Mouse (Mus musculus): Measurements from ENCODE around the gene Boc. TPM values are rescaled to one million over a fixed set of nuclear protein-coding genes. Genes with fewer than 3 reads are reported as not detected.
A peak's percentile ranks its signal among the peaks of the same experiment; 100 is the strongest.

Gene Boc
- total and polyA plus RNA-seq, 2 experiments = 0.16 to 0.18 TPM

- Histone ChIP-seq H3K36me3 (ENCODE audit: control insufficient read depth, insufficient read depth, low read length) (no peaks in the 10 kb centered on the region), H3K4me3 (ENCODE audit: insufficient read depth, low read depth, low read length) (no peak overlapping the region), H3K27me3 (ENCODE audit: control insufficient read depth, insufficient read depth, low read length) (no peaks in the 10 kb centered on the region), H3K79me2 (ENCODE audit: control insufficient read depth, insufficient read depth, low read length) (no peaks in the 10 kb centered on the region), H3K9ac (ENCODE audit: low read depth, low read length) (no peak overlapping the region), H3K4me1 (ENCODE audit: control insufficient read depth, insufficient read depth, low read length) (no peaks in the 10 kb centered on the region), H3K27ac (replicated peaks; ENCODE audit: insufficient read depth, low read depth, low read length) (no peak overlapping the region)
- WGBS = 3% methylated on average over 7 of the region's 7 CpGs
- DNase-seq (ENCODE audit: extremely low read depth, low read depth, low spot score) = peak; percentile 38
- TF ChIP-seq POLR2A (IDR thresholded peaks at IDR 0.05; ENCODE audit: extremely low read depth, insufficient read depth, low read length) (no peak), CTCF (IDR thresholded peaks at IDR 0.05; ENCODE audit: low read depth, low read length) (peak; percentile 78)
Measured at GRCm38 (mm10) chr16:44484079-44484478, 74.6 kb downstream of the Boc start.

DNA sequence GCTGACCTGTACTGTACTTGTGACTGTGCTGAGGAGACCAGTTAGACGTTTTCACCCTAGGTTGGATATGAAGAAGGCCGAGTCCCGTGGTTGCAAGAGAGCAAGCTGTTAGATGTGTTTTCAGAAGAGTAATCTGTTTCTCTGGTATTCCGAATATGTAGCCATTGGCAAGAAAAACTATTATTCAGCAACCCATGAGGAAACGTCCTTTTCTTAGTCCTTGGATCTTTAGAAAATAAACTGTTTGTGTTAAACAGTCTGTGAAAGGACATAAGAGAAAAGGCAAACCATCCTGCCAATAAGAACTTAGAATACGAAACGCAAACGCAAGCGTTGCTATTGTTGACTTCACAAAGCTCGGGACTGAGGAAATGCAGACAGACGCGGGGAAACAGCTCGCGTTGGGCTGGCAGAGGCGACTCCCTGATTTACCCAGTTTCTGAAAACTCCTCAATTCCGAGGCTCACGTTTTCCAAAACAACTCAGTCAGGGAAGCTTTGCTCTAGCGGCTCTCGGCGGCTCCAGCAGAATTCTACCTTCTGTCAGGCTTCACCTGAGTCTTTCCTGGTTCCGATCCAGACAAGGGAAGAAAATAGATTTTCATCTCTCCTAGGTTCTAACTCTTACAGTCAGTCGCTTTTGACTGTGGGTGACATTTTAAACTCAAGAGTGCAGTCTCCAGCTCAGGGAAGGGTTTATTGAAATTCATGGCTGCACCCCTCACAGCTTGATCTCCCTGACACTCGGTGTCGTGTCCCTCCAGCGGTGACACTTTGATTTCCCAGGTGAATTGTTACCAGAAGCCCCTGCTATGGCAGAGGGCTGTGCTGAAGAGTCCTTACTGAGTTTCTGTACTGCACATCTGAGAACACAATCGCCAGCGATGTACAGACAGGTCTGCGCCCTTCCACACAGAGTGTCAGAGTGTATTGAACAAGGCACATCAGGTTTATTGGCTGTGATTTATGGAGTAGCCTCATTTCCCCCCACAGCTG is 76.8 kb downstream of the Boc start:
- no peaks in the 10 kb centered on the region for H3K4me1 ChIP-seq (ENCODE audit: control insufficient read depth, insufficient read depth, low read length)
- H3K27ac ChIP-seq (replicated peaks; ENCODE audit: insufficient read depth, low read depth, low read length) = no peak overlapping the region
- no peak overlapping the region for H3K4me3 ChIP-seq (ENCODE audit: insufficient read depth, low read depth, low read length)
- no peak overlapping the region for H3K9ac ChIP-seq (ENCODE audit: low read depth, low read length)
- TF ChIP-seq CTCF (IDR thresholded peaks at IDR 0.05; ENCODE audit: low read depth, low read length) (no peak), POLR2A (IDR thresholded peaks at IDR 0.05; ENCODE audit: extremely low read depth, insufficient read depth, low read length) (no peak)
- no peaks in the 10 kb centered on the region for H3K27me3 ChIP-seq (ENCODE audit: control insufficient read depth, insufficient read depth, low read length)
- no peak for DNase-seq (ENCODE audit: extremely low read depth, low read depth, low spot score)
- no peaks in the 10 kb centered on the region for H3K79me2 ChIP-seq (ENCODE audit: control insufficient read depth, insufficient read depth, low read length)
- no peaks in the 10 kb centered on the region for H3K36me3 ChIP-seq (ENCODE audit: control insufficient read depth, insufficient read depth, low read length)
- 61% methylated on average over 28 of the region's 28 CpGs for WGBS

DNA sequence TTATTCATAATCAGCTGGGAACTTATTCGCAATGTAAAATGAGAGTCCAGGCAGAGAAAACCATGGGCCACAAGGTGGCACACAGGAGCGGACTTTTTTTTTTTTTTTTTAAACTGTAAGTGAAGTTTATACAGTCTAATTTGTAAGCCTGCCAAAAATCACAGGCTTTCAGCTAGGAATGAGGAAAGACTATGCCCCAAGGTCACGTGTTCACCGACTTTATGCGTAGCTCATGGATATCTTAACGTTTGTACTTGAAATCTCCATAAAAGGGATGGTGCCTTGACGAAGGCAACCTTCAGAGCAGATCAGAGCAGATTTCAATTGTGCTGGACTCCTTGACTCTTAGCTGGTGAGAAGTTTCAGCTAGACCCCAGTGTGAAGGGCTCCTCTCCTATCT is 78.1 kb downstream of the Boc start:
- H3K79me2 ChIP-seq (ENCODE audit: control insufficient read depth, insufficient read depth, low read length) = no peaks in the 10 kb centered on the region
- no peak overlapping the region for H3K4me3 ChIP-seq (ENCODE audit: insufficient read depth, low read depth, low read length)
- 50% methylated on average over 7 of the region's 7 CpGs for WGBS
- no peaks in the 10 kb centered on the region for H3K4me1 ChIP-seq (ENCODE audit: control insufficient read depth, insufficient read depth, low read length)
- H3K27ac ChIP-seq (replicated peaks; ENCODE audit: insufficient read depth, low read depth, low read length) = no peak overlapping the region
- H3K27me3 ChIP-seq (ENCODE audit: control insufficient read depth, insufficient read depth, low read length) = no peaks in the 10 kb centered on the region
- no peaks in the 10 kb centered on the region for H3K36me3 ChIP-seq (ENCODE audit: control insufficient read depth, insufficient read depth, low read length)
- DNase-seq (ENCODE audit: extremely low read depth, low read depth, low spot score) = no peak
- no peak overlapping the region for H3K9ac ChIP-seq (ENCODE audit: low read depth, low read length)
- no peak for TF ChIP-seq POLR2A (IDR thresholded peaks at IDR 0.05; ENCODE audit: extremely low read depth, insufficient read depth, low read length)
- TF ChIP-seq CTCF (IDR thresholded peaks at IDR 0.05; ENCODE audit: low read depth, low read length) = no peak

DNA sequence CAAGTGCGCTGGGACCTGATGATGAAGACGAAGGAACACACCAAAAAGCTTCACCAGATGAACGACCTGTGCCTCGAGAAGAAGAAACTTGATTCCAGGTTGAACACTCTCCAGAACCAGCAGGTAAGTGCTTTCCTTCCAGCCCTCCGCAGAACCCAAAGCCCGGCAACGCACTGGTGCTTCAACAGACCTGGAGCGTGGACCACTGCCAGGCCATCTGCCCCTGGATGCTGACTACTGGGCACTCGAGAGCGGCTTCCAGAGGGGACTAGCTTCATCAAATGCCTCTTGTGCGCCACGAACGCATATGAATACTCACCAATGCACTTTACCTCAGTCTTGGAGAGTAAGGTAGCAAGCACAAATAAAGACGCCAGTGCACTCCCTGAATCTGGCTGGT is 78.8 kb downstream of the Boc start:
- no peak for TF ChIP-seq POLR2A (IDR thresholded peaks at IDR 0.05; ENCODE audit: extremely low read depth, insufficient read depth, low read length)
- TF ChIP-seq CTCF (IDR thresholded peaks at IDR 0.05; ENCODE audit: low read depth, low read length) = no peak
- H3K27ac ChIP-seq (replicated peaks; ENCODE audit: insufficient read depth, low read depth, low read length) = no peak overlapping the region
- H3K4me1 ChIP-seq (ENCODE audit: control insufficient read depth, insufficient read depth, low read length) = no peaks in the 10 kb centered on the region
- no peak overlapping the region for H3K4me3 ChIP-seq (ENCODE audit: insufficient read depth, low read depth, low read length)
- no peaks in the 10 kb centered on the region for H3K36me3 ChIP-seq (ENCODE audit: control insufficient read depth, insufficient read depth, low read length)
- no peak overlapping the region for H3K9ac ChIP-seq (ENCODE audit: low read depth, low read length)
- no peaks in the 10 kb centered on the region for H3K27me3 ChIP-seq (ENCODE audit: control insufficient read depth, insufficient read depth, low read length)
- no peak for DNase-seq (ENCODE audit: extremely low read depth, low read depth, low spot score)
- WGBS = 89% methylated on average over 14 of the region's 14 CpGs
- no peaks in the 10 kb centered on the region for H3K79me2 ChIP-seq (ENCODE audit: control insufficient read depth, insufficient read depth, low read length)

GRCm38 (mm10) chr16:44478767-44479166 is 79.9 kb downstream of the Boc start:
- H3K27ac ChIP-seq (replicated peaks; ENCODE audit: insufficient read depth, low read depth, low read length) = no peak overlapping the region
- no peaks in the 10 kb centered on the region for H3K79me2 ChIP-seq (ENCODE audit: control insufficient read depth, insufficient read depth, low read length)
- no peak overlapping the region for H3K9ac ChIP-seq (ENCODE audit: low read depth, low read length)
- 59% methylated on average over 18 of the region's 18 CpGs for WGBS
- no peak for DNase-seq (ENCODE audit: extremely low read depth, low read depth, low spot score)
- no peaks in the 10 kb centered on the region for H3K27me3 ChIP-seq (ENCODE audit: control insufficient read depth, insufficient read depth, low read length)
- H3K4me3 ChIP-seq (ENCODE audit: insufficient read depth, low read depth, low read length) = no peak overlapping the region
- TF ChIP-seq CTCF (IDR thresholded peaks at IDR 0.05; ENCODE audit: low read depth, low read length) (no peak), POLR2A (IDR thresholded peaks at IDR 0.05; ENCODE audit: extremely low read depth, insufficient read depth, low read length) (no peak)
- no peaks in the 10 kb centered on the region for H3K36me3 ChIP-seq (ENCODE audit: control insufficient read depth, insufficient read depth, low read length)
- H3K4me1 ChIP-seq (ENCODE audit: control insufficient read depth, insufficient read depth, low read length) = no peaks in the 10 kb centered on the region
